Mouse (Mus musculus) lung, postnatal 4 days (tissue): ENCODE data around the gene Ptgfrn.

Experiments
- DNase-seq, 2 experiments: peaks; one replicate each; pipeline ENCODE4 v3.0.0; 2021

The Ptgfrn gene

GRCm38 (mm10) chr3:101036001-101036400 lies 74.1 kb downstream of the Ptgfrn start:
- DNase-seq, result no peak

- peak in 1 of 2 experiments; percentile 16 for DNase-seq
These were observed 75.6 kb downstream of the Ptgfrn start for GRCm38 (mm10) chr3:101034509-101034908.

- peak in 1 of 2 experiments; percentile 57 for DNase-seq
These were observed 76.4 kb downstream of the Ptgfrn start for GRCm38 (mm10) chr3:101033644-101034043.

- peak; percentile 60 to 65 for DNase-seq
These were observed 78.5 kb downstream of the Ptgfrn start for GRCm38 (mm10) chr3:101031456-101032142.

- DNase-seq, result no peak
These were observed 79.4 kb downstream of the Ptgfrn start for GRCm38 (mm10) chr3:101030630-101031029.

GRCm38 (mm10) chr3:101029339-101029738 lies 80.7 kb downstream of the Ptgfrn start, which contains the start of gene Cd101:
Gene Cd101 (minus strand): TSS chr3:101029556.
- DNase-seq, result peak in 1 of 2 experiments; percentile 28

GRCm38 (mm10) chr3:101026741-101027140 lies 83.3 kb downstream of the Ptgfrn start:
- no peak for DNase-seq

GRCm38 (mm10) chr3:101022967-101023366 lies 87.1 kb downstream of the Ptgfrn start:
- DNase-seq, result no peak

GRCm38 (mm10) chr3:101021481-101022051 lies 88.5 kb downstream of the Ptgfrn start:
- no peak for DNase-seq

GRCm38 (mm10) chr3:101021073-101021472 lies 89.0 kb downstream of the Ptgfrn start:
- no peak for DNase-seq

GRCm38 (mm10) chr3:101018494-101018893 lies 91.6 kb downstream of the Ptgfrn start:
- DNase-seq, result no peak

- DNase-seq, result no peak
These were observed 94.0 kb downstream of the Ptgfrn start for GRCm38 (mm10) chr3:101016050-101016449.

- no peak for DNase-seq
These were observed 94.8 kb downstream of the Ptgfrn start for GRCm38 (mm10) chr3:101015254-101015653.

- no peak for DNase-seq
These were observed 96.5 kb downstream of the Ptgfrn start for GRCm38 (mm10) chr3:101013536-101013935.

GRCm38 (mm10) chr3:101013005-101013404 lies 97.1 kb downstream of the Ptgfrn start:
- DNase-seq, result no peak

- no peak for DNase-seq
These were observed 97.5 kb downstream of the Ptgfrn start for GRCm38 (mm10) chr3:101012597-101012996.

- DNase-seq, result peak; percentile 49 to 61
These were observed 97.9 kb downstream of the Ptgfrn start for GRCm38 (mm10) chr3:101012131-101012571.

- no peak for DNase-seq
These were observed 98.9 kb downstream of the Ptgfrn start for GRCm38 (mm10) chr3:101011203-101011600.

- peak in 1 of 2 experiments; percentile 39 for DNase-seq
These were observed 99.4 kb downstream of the Ptgfrn start for GRCm38 (mm10) chr3:101010589-101011202.

GRCm38 (mm10) chr3:101007112-101007782 lies 102.8 kb downstream of the Ptgfrn start:
- DNase-seq, result no peak

- no peak for DNase-seq
These were observed 104.7 kb downstream of the Ptgfrn start for GRCm38 (mm10) chr3:101005392-101005791.

- no peak for DNase-seq
These were observed 106.3 kb downstream of the Ptgfrn start for GRCm38 (mm10) chr3:101003575-101004356.

GRCm38 (mm10) chr3:100999732-101000131 lies 110.3 kb downstream of the Ptgfrn start:
- DNase-seq, result no peak
